Mouse (Mus musculus) gastrocnemius, postnatal 10 days (tissue): ENCODE measurements around the gene Ldb2. TPM values are rescaled to one million over a fixed set of nuclear protein-coding genes. Genes with fewer than 3 reads are reported as not detected.

ENCODE experiments used
- DNase-seq: peaks from one replicate; pipeline ENCODE4 v3.0.0; 2021; ENCODE audit warnings: mixed read lengths
- total RNA-seq, 2 experiments: library from RNA; stranded (reverse); gene quantifications; 2 replicates each; pipeline ENCODE4 v1.2.3; 2021

The Ldb2 gene
- total RNA-seq, 2 experiments from 2014 or later = 16.4 to 18.6 TPM

- DNase-seq = no peak
These were observed 153.3 kb downstream of the Ldb2 start for GRCm38 (mm10) chr5:44645952-44646841.

- DNase-seq = no peak
These were observed 156.4 kb downstream of the Ldb2 start for GRCm38 (mm10) chr5:44643079-44643478.

- DNase-seq = no peak
These were observed 158.4 kb downstream of the Ldb2 start for GRCm38 (mm10) chr5:44641060-44641459.

- DNase-seq = peak; percentile 14
These were observed 163.9 kb downstream of the Ldb2 start for GRCm38 (mm10) chr5:44635546-44635945.

- DNase-seq = no peak
These were observed 170.3 kb downstream of the Ldb2 start for GRCm38 (mm10) chr5:44629034-44629625.

- DNase-seq = no peak
These were observed 172.0 kb downstream of the Ldb2 start for GRCm38 (mm10) chr5:44627487-44627886.

GRCm38 (mm10) chr5:44626885-44627284, 172.6 kb downstream of the Ldb2 start:
- DNase-seq = no peak

- DNase-seq = peak; percentile 39
These were observed 173.4 kb downstream of the Ldb2 start for GRCm38 (mm10) chr5:44626114-44626513.

- no peak for DNase-seq
These were observed 183.8 kb downstream of the Ldb2 start for GRCm38 (mm10) chr5:44615677-44616076.

- no peak for DNase-seq
These were observed 190.6 kb downstream of the Ldb2 start for GRCm38 (mm10) chr5:44608901-44609300.

- DNase-seq = no peak
These were observed 198.1 kb downstream of the Ldb2 start for GRCm38 (mm10) chr5:44601340-44601739.

- peak; percentile 27 for DNase-seq
These were observed 205.8 kb downstream of the Ldb2 start for GRCm38 (mm10) chr5:44593522-44594218.

GRCm38 (mm10) chr5:44590750-44591149, 208.7 kb downstream of the Ldb2 start:
- DNase-seq = no peak

GRCm38 (mm10) chr5:44589318-44589717, 210.2 kb downstream of the Ldb2 start:
- no peak for DNase-seq

- DNase-seq = no peak
These were observed 212.9 kb downstream of the Ldb2 start for GRCm38 (mm10) chr5:44586571-44586970.

- no peak for DNase-seq
These were observed 219.5 kb downstream of the Ldb2 start for GRCm38 (mm10) chr5:44579899-44580459.

GRCm38 (mm10) chr5:44576682-44577349, 222.7 kb downstream of the Ldb2 start:
- no peak for DNase-seq

GRCm38 (mm10) chr5:44574681-44575080, 224.8 kb downstream of the Ldb2 start:
- DNase-seq = no peak

GRCm38 (mm10) chr5:44553765-44554352, 245.6 kb downstream of the Ldb2 start:
- DNase-seq = no peak

- no peak for DNase-seq
These were observed 246.3 kb downstream of the Ldb2 start for GRCm38 (mm10) chr5:44553155-44553554.

- DNase-seq = no peak
These were observed 247.4 kb downstream of the Ldb2 start for GRCm38 (mm10) chr5:44552121-44552520.

GRCm38 (mm10) chr5:44548468-44548867, 251.0 kb downstream of the Ldb2 start:
- DNase-seq = no peak
